Mouse (Mus musculus) liver, embryonic 16.5 days (tissue): ENCODE measurements around the gene Slc35a3. TPM values are rescaled to one million over a fixed set of nuclear protein-coding genes. Genes with fewer than 3 reads are reported as not detected.
"Not testable (repeated sequence)": the region's sequence is repeated elsewhere in the genome, so short reads cannot be mapped to it uniquely, and the experiment has no call there.

Source experiments
- ATAC-seq: fragments of 200-750 bp; cut with Nextera tagmentation; 2 replicates; pipeline ENCODE4 v1.8.0; 2017; ENCODE audit warnings: low read depth, mild to moderate bottlenecking, moderate number of reproducible peaks, moderate library complexity
- H3K27ac ChIP-seq: fragments of 300-500 bp; sonication (generic); 2 replicates; pipeline ENCODE4 v1.5.1; 2014; ENCODE audit warnings: mild to moderate bottlenecking, low read length
- H3K27me3 ChIP-seq: fragments of 300-500 bp; sonication (generic); 2 replicates; pipeline ENCODE4 v1.6.1; 2014; ENCODE audit warnings: low read depth, low read length, mixed read lengths; ENCODE audit not compliant: control insufficient read depth, insufficient read depth
- H3K36me3 ChIP-seq: fragments of 300-500 bp; sonication (generic); 2 replicates; pipeline ENCODE4 v1.6.1; 2014; ENCODE audit warnings: mild to moderate bottlenecking; ENCODE audit not compliant: control insufficient read depth, insufficient read depth
- H3K4me1 ChIP-seq: fragments of 300-500 bp; sonication (generic); 2 replicates; pipeline ENCODE4 v1.6.1; 2014; ENCODE audit warnings: low read depth, low read length, mixed read lengths; ENCODE audit not compliant: control insufficient read depth
- H3K4me2 ChIP-seq: fragments of 300-500 bp; sonication (generic); 2 replicates; pipeline ENCODE4 v1.6.1; 2014; ENCODE audit warnings: low read depth, low read length, mixed read lengths
- H3K4me3 ChIP-seq: fragments of 300-500 bp; sonication (generic); 2 replicates; pipeline ENCODE4 v1.5.1; 2014; ENCODE audit warnings: low read depth, mild to moderate bottlenecking, low read length
- H3K9ac ChIP-seq: fragments of 300-500 bp; sonication (generic); 2 replicates; pipeline ENCODE4 v1.6.1; 2014; ENCODE audit warnings: low read depth, low read length
- H3K9me3 ChIP-seq: fragments of 300-500 bp; sonication (generic); replicated peaks from 2 replicates; pipeline ENCODE4 v1.6.1; 2016; ENCODE audit warnings: low read length; ENCODE audit not compliant: control insufficient read depth
- WGBS: fragments of 180-500 bp; shearing (Covaris S2); extraction: QIAGEN DNeasy Blood & Tissue Kit; methylation state at CpG from one replicate; pipeline ENCODE4 v1.1.7; 2014; ENCODE audit not compliant: insufficient replicate concordance; 5-methylcytosine and 5-hydroxymethylcytosine counted together
- polyA plus RNA-seq: library from polyadenylated mRNA; unstranded; fragments of >200 nt; fragmentation: Nextera tagmentation; extraction: Ambion mirVana; gene quantifications from 2 replicates; pipeline ENCODE4 v1.2.1, GENCODE M21; 2015

The Slc35a3 gene
- polyA plus RNA-seq, 1 experiment from 2014 or later, result 7.0 TPM

DNA sequence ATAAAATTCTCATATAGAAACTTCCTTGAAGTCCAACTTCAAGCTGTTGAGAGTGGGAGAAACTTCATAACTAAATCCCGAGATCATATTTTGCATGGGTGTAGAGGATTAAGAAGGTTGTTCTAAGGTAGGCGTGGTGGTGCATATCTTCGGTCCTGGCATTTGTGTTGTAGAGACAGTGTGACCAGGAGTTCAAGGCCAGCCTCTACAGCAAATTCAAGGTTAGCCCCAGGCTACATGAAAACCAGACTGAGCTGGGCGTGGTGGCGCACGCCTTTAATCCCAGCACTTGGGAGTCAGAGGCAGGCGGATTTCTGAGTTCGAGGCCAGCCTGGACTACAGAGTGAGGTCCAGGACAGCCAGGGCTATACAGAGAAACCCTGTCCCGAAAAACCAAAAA, 48.4 kb downstream of the Slc35a3 start:
- H3K4me2 ChIP-seq, H3K4me3 ChIP-seq, H3K27me3 ChIP-seq, H3K27ac ChIP-seq, H3K36me3 ChIP-seq, ATAC-seq, H3K9me3 ChIP-seq, H3K9ac ChIP-seq: not testable (repeated sequence)
- 82% methylated on average over 9 of the region's 9 CpGs for WGBS
- H3K4me1 ChIP-seq, result peaks cover 22% of the 10 kb centered on the region

DNA sequence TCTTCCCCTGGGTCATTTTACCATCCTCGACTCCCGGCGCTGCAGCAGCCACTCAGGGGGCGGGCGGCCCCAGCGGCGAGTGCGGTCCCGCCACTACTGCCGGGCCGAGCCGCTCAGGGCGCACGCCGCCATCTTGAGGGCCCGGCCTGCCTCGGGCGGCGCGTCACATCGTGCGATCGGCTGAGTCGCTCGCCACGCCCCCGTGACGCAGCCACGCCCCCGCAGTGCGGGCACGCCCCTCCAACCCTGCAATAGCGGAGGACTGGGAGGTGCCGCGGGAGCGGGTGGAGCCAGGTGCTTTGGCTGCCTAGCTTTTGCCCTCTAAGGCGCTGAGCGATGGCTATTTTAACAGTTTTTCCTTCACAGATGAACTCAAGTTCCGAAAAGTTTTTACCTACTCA, 50.2 kb downstream of the Slc35a3 start, which contains the start of gene Mfsd14a:
Gene Mfsd14a (minus strand): TSS at position 215 of the 401 bp plus-strand sequence.
- H3K27me3 ChIP-seq, result no peaks in the 10 kb centered on the region
- ATAC-seq, result peak; percentile 98
- H3K27ac ChIP-seq, result peak within 1 kb of the TSS; percentile 88
- peak within 1 kb of the TSS; percentile 85 for H3K4me2 ChIP-seq
- H3K9ac ChIP-seq, result peak within 1 kb of the TSS; percentile 93
- H3K4me1 ChIP-seq, result peaks cover 27% of the 10 kb centered on the region
- under 1% methylated on average over 39 of the region's 39 CpGs for WGBS
- H3K36me3 ChIP-seq, result no peaks in the 10 kb centered on the region
- H3K4me3 ChIP-seq, result peak within 1 kb of the TSS; percentile 86
- H3K9me3 ChIP-seq, result no peaks in the 10 kb centered on the region

DNA sequence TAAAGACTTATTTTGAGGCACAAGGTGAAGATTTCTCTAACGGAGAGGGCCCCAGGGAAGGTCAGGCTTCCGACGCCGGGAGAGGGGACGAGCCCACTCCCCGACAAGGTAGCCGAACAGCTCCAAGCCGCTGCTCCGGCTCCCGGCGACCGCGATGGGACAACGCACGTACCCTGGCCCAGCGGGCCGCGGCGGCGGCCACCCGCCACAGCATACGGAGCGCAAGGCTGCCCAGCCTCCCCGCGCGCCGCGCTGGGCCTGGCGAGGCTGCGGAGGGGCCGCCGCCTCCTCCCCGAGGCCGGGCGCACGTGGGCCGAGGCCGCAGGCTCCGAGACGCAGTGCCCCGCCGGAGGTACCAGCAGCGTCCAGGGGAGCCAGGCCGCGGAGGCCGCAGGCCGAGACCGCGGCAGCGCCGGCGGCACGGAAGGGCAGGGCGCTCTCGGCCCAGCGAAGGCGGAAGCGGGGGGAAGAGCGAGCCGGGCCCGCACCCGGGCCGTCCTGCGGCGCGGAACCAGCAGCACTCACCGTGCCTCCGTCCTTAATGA, 50.7 kb downstream of the Slc35a3 start:
- no peaks in the 10 kb centered on the region for H3K27me3 ChIP-seq
- peak overlapping the region; percentile 93 for H3K9ac ChIP-seq
- WGBS, result under 1% methylated on average over 64 of the region's 68 CpGs
- no peaks in the 10 kb centered on the region for H3K36me3 ChIP-seq
- no peaks in the 10 kb centered on the region for H3K9me3 ChIP-seq
- H3K4me2 ChIP-seq, result peak overlapping the region; percentile 74
- peak; percentile 73 for ATAC-seq
- peak overlapping the region; percentile 85 for H3K27ac ChIP-seq
- peaks cover 27% of the 10 kb centered on the region for H3K4me1 ChIP-seq
- peak overlapping the region; percentile 86 for H3K4me3 ChIP-seq

GRCm38 (mm10) chr3:116661288-116661869, 51.3 kb downstream of the Slc35a3 start:
- no peak for ATAC-seq
- Histone ChIP-seq H3K9me3 (no peaks in the 10 kb centered on the region), H3K36me3 (no peaks in the 10 kb centered on the region), H3K4me1 (peaks cover 27% of the 10 kb centered on the region), H3K9ac (peak overlapping the region; percentile 93), H3K4me3 (peak overlapping the region; percentile 86), H3K27ac (peak overlapping the region; percentile 85), H3K27me3 (no peaks in the 10 kb centered on the region), H3K4me2 (peak overlapping the region; percentile 74)
- WGBS, result 5% methylated on average over 16 of the region's 16 CpGs

DNA sequence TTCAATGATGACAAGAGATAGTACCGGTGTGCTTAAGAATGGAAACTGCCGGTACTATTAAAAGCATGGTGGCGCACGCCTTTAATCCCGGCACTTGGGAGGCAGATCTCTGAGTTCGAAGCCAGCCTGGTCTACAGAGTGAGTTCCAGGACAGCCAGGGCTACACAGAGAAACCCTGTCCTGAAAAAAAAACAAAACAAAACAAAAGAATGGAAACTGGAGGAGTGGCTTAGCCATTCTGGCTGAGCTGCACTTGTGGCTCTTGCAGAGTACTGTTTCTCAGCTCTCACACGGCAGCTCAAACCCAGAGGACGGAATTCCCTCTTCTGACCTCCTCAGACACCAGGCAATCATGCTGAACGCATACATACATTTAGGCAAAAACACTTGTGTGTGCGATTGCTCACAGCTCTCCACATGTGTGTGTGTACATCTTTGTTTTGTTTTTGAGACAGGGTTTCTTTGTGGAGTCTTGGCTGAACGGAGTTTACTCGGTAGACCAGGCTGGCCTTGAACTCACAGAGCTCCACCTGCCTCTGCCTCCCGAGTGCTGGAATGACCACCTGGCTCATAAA, 52.7 kb downstream of the Slc35a3 start:
- WGBS, result 65% methylated on average over 13 of the region's 13 CpGs
- Histone ChIP-seq H3K27me3 (no peaks in the 10 kb centered on the region), H3K27ac (no peak overlapping the region), H3K4me3 (no peak overlapping the region), H3K36me3 (no peaks in the 10 kb centered on the region), H3K9me3 (no peaks in the 10 kb centered on the region), H3K4me2 (peak overlapping the region; percentile 74), H3K9ac (no peak overlapping the region), H3K4me1 (peaks cover 27% of the 10 kb centered on the region)
- no peak for ATAC-seq

- H3K4me1 ChIP-seq, result peaks cover 27% of the 10 kb centered on the region
- H3K4me2 ChIP-seq, result no peak overlapping the region
- ATAC-seq, result no peak
- 64% methylated on average over 15 of the region's 15 CpGs for WGBS
- H3K9ac ChIP-seq, result no peak overlapping the region
- no peaks in the 10 kb centered on the region for H3K9me3 ChIP-seq
- H3K27ac ChIP-seq, result no peak overlapping the region
- no peaks in the 10 kb centered on the region for H3K27me3 ChIP-seq
- no peaks in the 10 kb centered on the region for H3K36me3 ChIP-seq
- no peak overlapping the region for H3K4me3 ChIP-seq
Observed at GRCm38 (mm10) chr3:116658928-116659565, 53.6 kb downstream of the Slc35a3 start.

GRCm38 (mm10) chr3:116656184-116656965, 56.3 kb downstream of the Slc35a3 start:
- no peaks in the 10 kb centered on the region for H3K36me3 ChIP-seq
- no peaks in the 10 kb centered on the region for H3K27me3 ChIP-seq
- no peak overlapping the region for H3K9ac ChIP-seq
- H3K4me2 ChIP-seq, result no peak overlapping the region
- H3K27ac ChIP-seq, result no peak overlapping the region
- H3K9me3 ChIP-seq, result no peaks in the 10 kb centered on the region
- WGBS, result 72% methylated on average over 7 of the region's 7 CpGs
- no peak for ATAC-seq
- no peak overlapping the region for H3K4me3 ChIP-seq
- peaks cover 28% of the 10 kb centered on the region for H3K4me1 ChIP-seq

GRCm38 (mm10) chr3:116654051-116654450, 58.6 kb downstream of the Slc35a3 start:
- H3K27me3 ChIP-seq, ATAC-seq, H3K27ac ChIP-seq, H3K9ac ChIP-seq, H3K36me3 ChIP-seq, H3K9me3 ChIP-seq, H3K4me3 ChIP-seq, H3K4me2 ChIP-seq: not testable (repeated sequence)
- H3K4me1 ChIP-seq, result peaks cover 17% of the 10 kb centered on the region
- 73% methylated on average over 11 of the region's 11 CpGs for WGBS
